Mouse (Mus musculus): ENCODE measurements around the gene Tcirg1. TPM values are rescaled to one million over a fixed set of nuclear protein-coding genes. Genes with fewer than 3 reads are reported as not detected.

Tcirg1 gene
- polyA plus RNA-seq, 1 experiment from 2014 or later: 18.7 TPM

DNA sequence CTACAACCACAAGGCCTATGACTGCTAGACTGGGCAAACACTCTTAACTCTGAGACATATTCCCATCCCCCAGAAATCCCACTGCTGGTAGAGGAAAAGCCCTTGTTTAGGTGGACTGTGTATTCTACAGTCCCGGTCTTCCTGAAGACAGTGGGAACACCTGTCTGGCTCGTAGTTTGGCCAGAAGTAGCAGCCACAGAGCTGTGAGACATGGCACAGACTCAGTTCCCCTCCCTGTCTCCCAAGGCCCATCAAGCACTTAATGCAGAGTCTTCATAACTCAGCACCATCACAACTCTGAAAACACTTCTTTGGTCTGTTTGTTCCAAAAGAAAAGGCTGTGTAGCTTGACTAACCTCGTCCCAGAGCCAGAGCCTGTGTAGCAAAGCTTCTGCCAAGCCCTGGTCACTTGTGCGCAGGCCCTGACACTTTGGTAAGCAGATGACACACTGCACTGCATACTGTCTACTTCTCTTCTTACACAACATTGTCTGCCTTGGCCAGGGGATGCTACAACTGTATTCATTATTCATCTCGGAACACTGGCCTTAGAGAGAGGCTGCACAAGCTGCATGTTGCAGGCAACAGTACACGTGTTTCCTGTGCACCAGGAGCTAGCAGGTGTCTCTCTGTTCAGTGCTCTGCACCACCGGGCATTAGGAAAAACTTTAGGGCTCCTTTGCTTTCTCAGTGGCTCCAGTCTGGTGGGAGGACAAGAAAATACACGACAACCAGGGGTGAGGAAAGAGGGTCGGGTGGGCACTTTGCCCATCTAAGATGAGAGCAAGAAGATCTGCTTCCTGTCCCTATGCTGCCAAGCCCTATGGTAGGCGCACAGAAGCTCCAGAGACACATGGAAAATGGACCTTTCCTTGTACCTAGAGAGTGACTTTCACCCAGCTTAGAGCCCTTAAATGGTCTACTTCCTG, 60.0 kb downstream of the Tcirg1 start:
- Histone ChIP-seq H3K4me3 (no peak overlapping the region), H3K4me1 (peaks cover 8% of the 10 kb centered on the region), H3K36me3 (no peaks in the 10 kb centered on the region), H3K4me2 (replicated peaks) (no peak overlapping the region), H3K27ac (replicated peaks) (no peak overlapping the region), H3K9ac (replicated peaks) (no peak overlapping the region), H3K27me3 (no peaks in the 10 kb centered on the region), H3K9me3 (no peaks in the 10 kb centered on the region)
- WGBS: 81% methylated on average over 10 of the region's 10 CpGs
- ATAC-seq (ENCODE audit: low FRiP score, low read depth): no peak

Other genes starting within 250 kb of the Tcirg1 start
- gene Lrp5, start 220.6 kb downstream of the Tcirg1 start, polyA plus RNA-seq (2016; fragmentation: Nextera tagmentation; extraction: Ambion mirVana): 3.0 and 3.2 TPM in 2 replicates
- gene 1810055G02Rik, start 198.8 kb downstream of the Tcirg1 start, polyA plus RNA-seq (2016; fragmentation: Nextera tagmentation; extraction: Ambion mirVana): 31.9 and 35.1 TPM in 2 replicates
- gene Kmt5b, start 139.7 kb downstream of the Tcirg1 start, polyA plus RNA-seq (2016; fragmentation: Nextera tagmentation; extraction: Ambion mirVana): 61.3 and 65.9 TPM in 2 replicates
- 69.1 and 73.9 TPM in 2 replicates for gene Chka, start 55.4 kb downstream of the Tcirg1 start, polyA plus RNA-seq (2016; fragmentation: Nextera tagmentation; extraction: Ambion mirVana)
- 193 and 210 TPM in 2 replicates for gene Ndufs8, start 5.6 kb upstream of the Tcirg1 start, polyA plus RNA-seq (2016; fragmentation: Nextera tagmentation; extraction: Ambion mirVana)
- 0.83 and 0.96 TPM in 2 replicates for gene Aldh3b1, start 22.7 kb upstream of the Tcirg1 start, polyA plus RNA-seq (2016; fragmentation: Nextera tagmentation; extraction: Ambion mirVana)
- 8.5 and 10.4 TPM in 2 replicates for gene Unc93b1, start 28.1 kb upstream of the Tcirg1 start, polyA plus RNA-seq (2016; fragmentation: Nextera tagmentation; extraction: Ambion mirVana)
- not detected in 2 replicates for gene Aldh3b3, start 51.5 kb upstream of the Tcirg1 start, polyA plus RNA-seq (2016; fragmentation: Nextera tagmentation; extraction: Ambion mirVana)
- 0.62 and 1.0 TPM in 2 replicates for gene Aldh3b2, start 65.2 kb upstream of the Tcirg1 start, polyA plus RNA-seq (2016; fragmentation: Nextera tagmentation; extraction: Ambion mirVana)
- gene Acy3, start 79.4 kb upstream of the Tcirg1 start, polyA plus RNA-seq (2016; fragmentation: Nextera tagmentation; extraction: Ambion mirVana): 0.88 and 1.3 TPM in 2 replicates
- not detected in 2 replicates for gene Tbx10, start 85.6 kb upstream of the Tcirg1 start, polyA plus RNA-seq (2016; fragmentation: Nextera tagmentation; extraction: Ambion mirVana)
- 15.6 and 17.6 TPM in 2 replicates for gene Nudt8, start 93.4 kb upstream of the Tcirg1 start, polyA plus RNA-seq (2016; fragmentation: Nextera tagmentation; extraction: Ambion mirVana)
- gene Gm49405, start 93.5 kb upstream of the Tcirg1 start, polyA plus RNA-seq (2016; fragmentation: Nextera tagmentation; extraction: Ambion mirVana): 3.5 and 4.5 TPM in 2 replicates
- gene Doc2g, start 96.2 kb upstream of the Tcirg1 start, polyA plus RNA-seq (2016; fragmentation: Nextera tagmentation; extraction: Ambion mirVana): 3.6 and 5.2 TPM in 2 replicates
- gene Ndufv1, start 105.7 kb upstream of the Tcirg1 start, polyA plus RNA-seq (2016; fragmentation: Nextera tagmentation; extraction: Ambion mirVana): 181 and 188 TPM in 2 replicates
- gene Gstp1, start 130.9 kb upstream of the Tcirg1 start, polyA plus RNA-seq (2016; fragmentation: Nextera tagmentation; extraction: Ambion mirVana): 323 and 328 TPM in 2 replicates
- gene Gstp2, start 138.9 kb upstream of the Tcirg1 start, polyA plus RNA-seq (2016; fragmentation: Nextera tagmentation; extraction: Ambion mirVana): 1.6 and 2.4 TPM in 2 replicates
- not detected in 2 replicates for gene Gstp3, start 152.4 kb upstream of the Tcirg1 start, polyA plus RNA-seq (2016; fragmentation: Nextera tagmentation; extraction: Ambion mirVana)
- not detected in 2 replicates for gene Cabp2, start 174.4 kb upstream of the Tcirg1 start, polyA plus RNA-seq (2016; fragmentation: Nextera tagmentation; extraction: Ambion mirVana)
- 66.7 and 68.0 TPM in 2 replicates for gene Cdk2ap2, start 190.0 kb upstream of the Tcirg1 start, polyA plus RNA-seq (2016; fragmentation: Nextera tagmentation; extraction: Ambion mirVana)
- gene Pitpnm1, start 192.9 kb upstream of the Tcirg1 start, polyA plus RNA-seq (2016; fragmentation: Nextera tagmentation; extraction: Ambion mirVana): 27.2 and 29.0 TPM in 2 replicates
- 59.5 and 63.6 TPM in 2 replicates for gene Aip, start 218.7 kb upstream of the Tcirg1 start, polyA plus RNA-seq (2016; fragmentation: Nextera tagmentation; extraction: Ambion mirVana)
- gene Gpr152, start 232.7 kb upstream of the Tcirg1 start, polyA plus RNA-seq (2016; fragmentation: Nextera tagmentation; extraction: Ambion mirVana): not detected in 2 replicates
- gene Cabp4, start 236.9 kb upstream of the Tcirg1 start, polyA plus RNA-seq (2016; fragmentation: Nextera tagmentation; extraction: Ambion mirVana): 0.12 and 0.14 TPM in 2 replicates
- gene Coro1b, start 241.5 kb upstream of the Tcirg1 start, polyA plus RNA-seq (2016; fragmentation: Nextera tagmentation; extraction: Ambion mirVana): 121 and 133 TPM in 2 replicates
- 0.42 and 0.71 TPM in 2 replicates for gene Ptprcap, start 246.5 kb upstream of the Tcirg1 start, polyA plus RNA-seq (2016; fragmentation: Nextera tagmentation; extraction: Ambion mirVana)